Mouse (Mus musculus) neural tube, postnatal 0 days (tissue): ENCODE measurements around the gene Rtl5. TPM values are rescaled to one million over a fixed set of nuclear protein-coding genes. Genes with fewer than 3 reads are reported as not detected.

Experiments
- polyA plus RNA-seq: library from polyadenylated mRNA; unstranded; fragments of >200 nt; fragmentation: Nextera tagmentation; extraction: Ambion mirVana; gene quantifications from 2 replicates; pipeline ENCODE4 v1.2.1, GENCODE M21; 2015

Rtl5 gene
- 4.8 and 5.2 TPM in 2 replicates for polyA plus RNA-seq

GRCm38 (mm10) chrX:102070591-102071471 is at the start of gene Rtl5:
Rtl5 (minus strand) TSS chrX:102071304.

GRCm38 (mm10) chrX:102119042-102119864 is 48.1 kb upstream of the Rtl5 start, which contains the start of gene Pin4:
Pin4 (plus strand) TSS chrX:102119447.

Other genes starting within 250 kb of the Rtl5 start
- gene Nhsl2, start 221.9 kb downstream of the Rtl5 start, polyA plus RNA-seq: 4.8 and 5.5 TPM in 2 replicates
- 50.8 and 64.4 TPM in 2 replicates for gene Pin4, start 48.1 kb upstream of the Rtl5 start, polyA plus RNA-seq
- 0.51 and 0.67 TPM in 2 replicates for gene Ercc6l, start 85.8 kb upstream of the Rtl5 start, polyA plus RNA-seq
- gene Rps4x, start 118.1 kb upstream of the Rtl5 start, polyA plus RNA-seq: 381 and 397 TPM in 2 replicates
- gene Cited1, start 180.9 kb upstream of the Rtl5 start, polyA plus RNA-seq: 15.2 and 17.2 TPM in 2 replicates